Comparison of ENCODE assay signal across 11 mouse cellular contexts in genomic region chr16:5418462-5419197, GRCm38 (mm10).
A peak's percentile ranks its signal among the peaks of the same experiment; 100 is the strongest.
DNase-seq lines count a peak whose midpoint lies in the region; ATAC-seq lines count a peak whose summit lies in the region.
"Had no signal": no experiment of that assay in that cellular context is flagged by ENCODE, and none has a peak within 500 bp of the region (broad histone marks: within the 10 kb centered on the region; RNA-seq: fewer than 3 reads in every experiment).

No protein-coding gene starts in this region.

- peak; percentile 84 for ATAC-seq in neural tube, embryonic 14.5 days (ENCODE audit: low read depth)
- ATAC-seq: Patski had no signal

- H3K36me3 ChIP-seq in neural tube, embryonic 14.5 days (ENCODE audit: control insufficient read depth, insufficient read depth, low read length): no peaks in the 10 kb centered on the region
- H3K36me3 ChIP-seq: limb, embryonic 15.5 days had no signal

- H3K9me3 ChIP-seq in neural tube, embryonic 14.5 days (ENCODE audit: control insufficient read depth, low read length): no peaks in the 10 kb centered on the region
- H3K9me3 ChIP-seq: limb, embryonic 15.5 days had no signal

- H3K4me1 ChIP-seq in neural tube, embryonic 14.5 days (ENCODE audit: control insufficient read depth, insufficient read depth, low read length): peaks cover 3% of the 10 kb centered on the region; the same call in 1 of the 2 replicates

- no peak overlapping the region for H3K4me3 ChIP-seq in neural tube, embryonic 14.5 days (ENCODE audit: low read depth, low read length)
- H3K4me3 ChIP-seq: limb, embryonic 15.5 days had no signal

- H3K27ac ChIP-seq in neural tube, embryonic 14.5 days (ENCODE audit: low read depth, low read length): no peak overlapping the region
- H3K27ac ChIP-seq: limb, embryonic 15.5 days had no signal

- DNase-seq in cerebellum, postnatal 10 days: peak; percentile 59 to 69
- DNase-seq in cerebellum, postnatal 36 days: no peak
- DNase-seq in kidney, postnatal 10 days: peak; percentile 48
- no peak for DNase-seq in kidney, adult 8-10 months
- DNase-seq in retina, postnatal 1 day: peak; percentile 44
- DNase-seq in retina, embryonic 14.5 days (ENCODE audit: low spot score): no peak
- no peak for DNase-seq in Muller cell, postnatal 12 days (ENCODE audit: inconsistent ontology term)
- DNase-seq: kidney, adult 11 months had no signal

- no peaks in the 10 kb centered on the region for H3K27me3 ChIP-seq in neural tube, embryonic 14.5 days (ENCODE audit: control insufficient read depth, insufficient read depth, low read length)
- H3K27me3 ChIP-seq: limb, embryonic 15.5 days had no signal

- no peak overlapping the region for H3K9ac ChIP-seq in neural tube, embryonic 14.5 days (replicated peaks; ENCODE audit: low read depth, low read length)
- H3K9ac ChIP-seq: limb, embryonic 15.5 days had no signal

- WGBS in neural tube, embryonic 14.5 days: 48% methylated on average over 4 of the region's 4 CpGs

- H3K4me2 ChIP-seq in neural tube, embryonic 14.5 days (ENCODE audit: low read depth, low read length): no peak overlapping the region
- H3K4me2 ChIP-seq: limb, embryonic 15.5 days had no signal

Comparison
In these comparisons a context has a peak if more than half of its experiments do, and no peak if none do; other contexts are left out.
1. DNase-seq: peak in cerebellum, postnatal 10 days (2 of 2), kidney, postnatal 10 days (single experiment) and retina, postnatal 1 day (single experiment); none in cerebellum, postnatal 36 days (0 of 2), kidney, adult 8-10 months (0 of 2), retina, embryonic 14.5 days (single experiment) and Muller cell, postnatal 12 days (single experiment).